Mouse (Mus musculus) ZHBTc4 (cell line): Measurements from ENCODE around the gene Lima1.
"Not testable (repeated sequence)": the region's sequence is repeated elsewhere in the genome, so short reads cannot be mapped to it uniquely, and the experiment has no call there.

Experiments used
- DNase-seq: peaks from one replicate; pipeline ENCODE4 v3.0.0-alpha.2; 2011; ENCODE audit warnings: low read depth, low spot score

Lima1 gene

DNA sequence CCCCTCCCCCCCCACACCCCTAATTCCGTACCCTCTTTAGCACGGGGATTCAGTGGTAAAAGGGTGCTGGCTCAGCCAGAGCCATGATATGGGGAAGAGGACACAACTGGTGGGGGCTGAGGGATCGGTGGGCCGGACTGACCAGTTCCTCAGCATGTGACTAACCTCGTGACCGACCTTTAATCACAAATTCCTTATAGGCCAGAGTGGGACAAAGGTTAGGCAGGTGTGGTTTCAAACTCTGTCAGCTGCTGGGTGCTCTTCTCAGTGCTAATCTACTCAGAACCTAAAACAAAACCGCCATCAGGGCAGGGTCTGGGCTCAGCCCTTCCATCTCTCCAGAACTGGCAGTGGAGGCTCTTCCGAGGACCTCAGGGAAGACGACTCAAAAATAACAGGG is 40.1 kb downstream of the Lima1 start:
- peak; percentile 55 for DNase-seq

DNA sequence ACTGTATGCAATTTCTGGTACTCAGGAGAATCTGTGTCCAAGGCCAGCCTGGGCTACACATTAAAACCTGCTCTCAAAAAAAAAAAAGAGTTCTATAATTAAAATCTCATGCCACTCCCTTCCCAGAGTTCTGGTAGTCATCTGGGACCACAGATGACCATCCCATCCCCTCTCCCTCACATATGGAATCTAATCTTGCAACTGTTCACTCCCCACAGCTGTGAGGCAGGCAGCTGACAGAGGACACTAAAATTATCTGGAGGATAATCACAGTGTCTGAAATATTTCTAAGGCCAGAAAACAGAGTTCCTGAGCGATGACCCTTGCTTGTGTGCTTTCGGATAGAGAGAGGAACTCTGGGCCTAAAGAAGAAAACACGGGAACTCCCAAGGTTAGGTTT is 40.6 kb downstream of the Lima1 start:
- DNase-seq = no peak

DNA sequence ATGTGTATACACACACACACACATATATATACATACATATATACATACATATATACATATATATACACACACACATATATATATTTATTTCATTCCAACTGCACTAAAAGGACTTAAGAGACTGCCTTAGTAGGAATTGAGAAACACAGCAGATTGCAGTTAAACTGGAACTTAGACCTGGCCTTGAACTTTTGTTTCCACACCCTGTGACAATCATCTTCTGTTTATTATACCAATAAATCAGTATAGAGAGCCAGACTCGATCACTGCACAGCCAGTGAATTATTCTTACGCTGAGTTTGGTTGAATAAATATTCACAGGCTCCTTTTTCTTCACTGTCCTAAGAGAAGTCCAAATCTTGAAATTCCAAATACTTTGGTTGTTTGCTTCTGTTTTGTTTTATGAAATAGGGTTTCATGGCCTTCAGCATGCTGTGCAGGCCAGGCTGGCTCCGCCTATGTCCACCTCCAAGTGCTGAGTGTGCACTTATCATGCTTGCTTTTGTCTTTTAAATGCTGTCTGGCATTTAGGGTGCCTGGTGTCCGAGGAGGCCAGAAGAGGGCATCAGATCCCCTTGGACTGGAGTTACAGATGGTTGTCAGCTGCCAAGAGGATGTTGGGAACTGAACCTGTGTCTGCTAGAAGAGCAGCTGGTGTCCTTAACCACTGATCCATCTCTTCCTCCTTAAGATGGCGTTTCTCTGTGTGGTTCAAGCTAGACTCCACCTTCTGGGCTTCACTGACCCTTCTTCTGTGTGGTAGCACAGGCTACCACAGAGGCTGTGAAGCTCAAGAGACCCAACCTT is 41.4 kb downstream of the Lima1 start:
- DNase-seq = no peak

DNA sequence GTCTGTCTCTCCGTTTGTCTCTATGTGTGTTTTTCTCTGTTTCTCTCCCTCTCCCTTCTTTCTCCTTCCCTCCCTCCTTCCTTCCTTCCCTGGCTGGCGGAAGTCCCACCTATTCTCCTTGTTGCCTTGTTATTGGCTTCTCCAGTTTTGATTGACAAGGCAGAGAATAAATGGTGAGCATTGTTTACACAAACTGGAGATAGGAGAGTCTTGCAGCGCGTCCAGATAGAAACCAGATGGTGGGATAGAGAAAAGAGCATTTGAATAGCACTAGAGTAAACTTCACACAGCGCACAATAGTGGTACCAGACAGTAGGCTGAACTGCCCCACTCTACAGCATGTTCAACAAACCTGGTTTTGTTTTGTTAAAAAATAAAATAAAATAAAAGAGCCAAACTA is 43.7 kb downstream of the Lima1 start:
- no peak for DNase-seq

DNA sequence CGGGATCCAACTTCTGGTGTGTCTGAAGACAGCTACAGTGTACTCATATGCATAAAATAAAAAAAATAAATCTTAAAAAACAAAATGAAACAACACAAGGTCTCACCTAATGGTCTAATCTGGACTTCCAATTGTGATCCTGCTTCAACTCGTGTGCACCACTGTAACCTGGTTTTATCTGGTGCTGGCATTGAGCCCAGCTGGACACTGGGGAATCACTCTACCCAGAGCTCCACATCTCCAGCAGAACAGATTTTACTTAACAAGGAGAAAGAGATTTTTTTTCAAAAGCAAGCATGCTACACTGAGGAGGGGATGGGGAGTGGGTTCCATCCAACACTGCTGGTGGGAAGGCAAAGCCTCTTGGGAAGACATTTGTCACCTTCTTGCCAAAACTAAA is 47.2 kb downstream of the Lima1 start:
- DNase-seq = no peak

DNA sequence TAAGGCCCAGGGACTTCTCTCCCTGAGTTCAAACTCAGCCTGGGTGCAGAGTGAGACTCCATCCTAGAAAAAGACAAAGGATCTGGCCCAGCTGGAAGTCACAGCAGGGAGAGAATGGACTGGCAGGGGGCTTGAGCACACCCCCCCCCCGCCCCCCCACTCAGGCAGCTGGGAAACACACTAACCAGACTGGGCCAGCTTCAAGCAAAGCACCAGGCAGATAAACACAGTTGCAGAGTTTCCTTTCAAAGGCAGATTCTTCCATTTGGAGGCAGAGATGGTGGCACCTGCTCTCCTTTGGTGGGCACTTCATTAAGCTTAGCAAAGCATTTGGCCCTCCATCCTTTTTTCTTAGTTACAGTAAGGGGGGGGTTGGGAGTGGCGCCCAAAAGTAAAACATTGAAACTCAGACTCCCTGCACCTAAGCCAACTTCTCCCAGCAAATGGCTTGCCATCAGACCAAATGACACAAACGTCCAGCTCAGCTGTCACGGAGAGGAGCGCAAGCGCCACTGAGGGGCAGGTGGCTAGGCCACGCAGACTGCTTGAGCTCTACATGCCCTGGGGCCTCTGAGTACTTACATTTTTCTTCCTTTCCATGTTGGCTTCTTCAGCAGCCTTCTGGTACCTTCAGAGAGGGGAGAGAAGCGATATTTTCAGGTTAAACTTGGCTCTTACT is 48.9 kb downstream of the Lima1 start:
- DNase-seq = no peak

DNA sequence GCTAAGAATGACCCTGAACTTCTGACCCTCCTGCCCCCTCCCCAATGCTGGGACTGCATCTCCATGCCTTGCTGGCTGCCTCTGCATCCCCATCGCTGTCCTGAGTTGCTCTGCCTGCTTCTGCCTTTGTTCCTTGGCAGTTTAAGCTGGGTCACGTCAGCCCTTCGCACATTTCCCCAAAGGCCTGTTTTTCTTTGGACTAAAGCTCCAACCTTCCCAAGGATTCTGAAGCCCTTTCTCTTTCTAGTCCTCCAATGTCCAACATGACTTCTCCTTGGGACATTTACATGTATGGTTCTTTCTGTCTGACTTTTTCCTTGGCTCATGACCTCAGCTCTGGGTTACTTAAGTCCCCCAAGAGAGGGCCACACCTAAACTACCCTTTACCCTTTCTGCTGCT is 50.0 kb downstream of the Lima1 start:
- DNase-seq = no peak

DNA sequence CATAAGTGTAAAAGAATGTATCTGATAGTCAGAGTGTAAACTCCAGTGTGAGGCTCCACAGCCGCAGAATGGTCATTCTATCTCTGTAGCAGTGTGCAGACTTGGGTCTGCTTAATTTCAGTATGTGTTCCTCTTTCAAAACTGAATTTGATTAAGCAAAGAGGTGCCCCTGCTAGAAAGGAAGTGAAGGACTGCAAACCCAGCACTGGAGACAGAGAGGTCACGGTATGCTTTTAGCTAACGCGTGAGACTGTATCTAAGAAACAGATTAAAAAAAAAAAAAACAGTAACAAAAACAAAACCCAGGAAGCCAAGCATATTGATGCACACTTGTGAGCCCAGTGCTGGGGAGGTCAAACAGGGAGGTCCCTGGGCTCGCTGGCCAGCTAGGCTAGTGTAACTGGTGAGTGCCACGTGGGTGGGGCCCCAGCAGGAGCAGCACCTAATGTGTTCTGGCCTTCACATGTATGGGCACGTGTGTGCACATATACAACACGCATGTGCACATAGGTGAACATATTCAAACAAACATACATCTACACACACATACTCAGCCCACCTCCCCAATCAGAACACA is 51.8 kb downstream of the Lima1 start:
- DNase-seq = no peak

DNA sequence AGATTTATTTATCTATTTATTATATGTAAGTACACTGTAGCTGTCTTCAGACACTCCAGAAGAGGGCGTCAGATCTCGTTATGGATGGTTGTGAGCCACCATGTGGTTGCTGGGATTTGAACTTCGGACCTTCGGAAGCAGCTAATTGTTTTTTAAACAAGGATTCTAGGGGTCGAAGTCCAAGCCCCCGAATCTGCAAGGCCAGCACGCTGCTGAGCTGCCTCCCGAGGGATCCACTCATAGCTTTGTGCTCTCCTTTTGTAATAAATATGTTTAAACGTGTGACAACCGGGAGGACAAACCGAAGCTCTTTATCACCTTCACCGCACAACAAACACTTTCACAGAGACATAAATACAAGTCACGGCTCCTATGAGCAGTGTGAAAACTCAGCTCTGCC is 52.8 kb downstream of the Lima1 start:
- DNase-seq = not testable (repeated sequence)

DNA sequence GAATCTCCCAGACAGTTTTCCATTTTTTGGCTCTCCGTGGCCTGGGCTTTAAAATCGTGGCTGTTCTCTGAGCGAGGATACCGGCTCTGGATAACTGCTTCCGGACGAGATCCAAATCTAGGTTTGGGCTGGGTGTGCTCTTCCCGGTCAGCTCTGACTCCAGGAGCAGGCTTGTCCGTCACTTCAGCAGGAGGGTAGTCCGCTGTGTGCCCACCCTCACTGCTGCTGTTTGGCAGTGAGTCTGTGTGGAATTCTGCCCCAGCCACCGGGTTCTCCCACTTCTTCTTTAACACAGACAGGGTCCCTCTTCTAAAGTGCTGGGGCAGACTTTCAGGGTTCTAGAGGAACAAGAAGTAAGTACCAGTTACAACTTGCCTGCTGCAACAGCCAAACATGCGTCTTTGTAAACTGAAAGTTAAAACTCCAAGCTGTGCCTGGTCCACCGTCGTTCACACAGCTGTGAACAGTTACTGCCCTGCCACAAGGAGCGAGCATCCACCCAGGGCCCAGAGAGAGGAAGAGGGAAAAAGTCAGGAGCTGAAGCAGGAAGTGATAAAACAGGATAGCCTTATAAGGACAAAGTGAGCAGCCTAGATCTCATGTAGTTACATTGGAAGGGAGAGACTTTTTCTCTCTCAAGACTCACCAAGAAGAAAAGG is 55.5 kb downstream of the Lima1 start:
- no peak for DNase-seq

DNA sequence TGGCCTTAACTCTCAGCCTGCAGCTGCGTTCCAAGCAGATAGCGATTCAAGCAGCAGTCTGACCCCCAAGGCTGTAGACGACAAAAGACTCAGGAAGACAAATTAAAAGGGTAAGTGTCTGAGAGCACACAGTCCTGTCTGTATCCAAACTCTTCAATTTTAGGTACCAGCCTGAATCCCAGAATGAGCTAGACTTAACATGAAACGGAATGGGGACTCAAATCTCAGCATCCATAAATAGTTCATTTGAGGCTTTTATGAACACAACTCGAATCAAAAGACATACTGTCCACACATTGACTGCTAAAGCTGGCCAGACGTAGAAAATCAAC is 56.2 kb downstream of the Lima1 start:
- DNase-seq = no peak

DNA sequence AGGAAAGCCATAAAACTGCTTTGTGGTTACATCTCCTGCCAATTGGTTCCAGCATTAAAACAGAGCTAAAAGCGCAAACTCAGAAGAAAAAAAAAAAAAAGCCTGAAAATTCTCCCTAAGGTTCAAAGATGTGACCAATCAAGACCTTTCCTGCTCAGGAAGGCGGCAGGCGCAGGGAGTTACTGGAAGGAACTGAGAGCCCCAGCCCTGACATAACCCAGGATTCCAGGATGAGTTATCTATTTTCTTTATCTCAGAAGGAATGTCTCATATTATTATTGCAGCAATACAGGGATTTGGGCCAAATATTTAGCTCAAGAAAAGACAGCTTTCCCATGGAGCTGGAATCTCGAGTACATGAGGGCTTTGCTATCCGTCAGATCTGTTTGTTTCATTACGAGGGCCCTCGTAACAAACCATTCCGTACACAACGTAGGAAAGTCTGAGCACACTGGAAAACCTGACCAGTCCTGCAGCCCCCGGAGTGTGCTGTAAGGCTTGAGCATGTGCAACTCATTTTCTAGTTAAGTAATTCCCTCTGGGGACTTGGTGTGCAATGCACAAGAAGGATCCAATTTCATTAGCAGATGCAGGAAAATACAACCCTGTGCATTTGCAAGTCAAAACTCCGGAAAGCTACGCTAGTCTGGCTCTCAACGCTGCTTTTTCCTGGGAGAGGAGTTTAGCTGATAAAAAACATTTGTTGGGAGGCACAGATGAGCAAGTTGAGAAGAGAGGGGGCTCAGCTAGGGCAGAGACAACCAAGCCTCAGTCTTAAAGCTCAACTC is 56.7 kb downstream of the Lima1 start:
- DNase-seq = no peak

DNA sequence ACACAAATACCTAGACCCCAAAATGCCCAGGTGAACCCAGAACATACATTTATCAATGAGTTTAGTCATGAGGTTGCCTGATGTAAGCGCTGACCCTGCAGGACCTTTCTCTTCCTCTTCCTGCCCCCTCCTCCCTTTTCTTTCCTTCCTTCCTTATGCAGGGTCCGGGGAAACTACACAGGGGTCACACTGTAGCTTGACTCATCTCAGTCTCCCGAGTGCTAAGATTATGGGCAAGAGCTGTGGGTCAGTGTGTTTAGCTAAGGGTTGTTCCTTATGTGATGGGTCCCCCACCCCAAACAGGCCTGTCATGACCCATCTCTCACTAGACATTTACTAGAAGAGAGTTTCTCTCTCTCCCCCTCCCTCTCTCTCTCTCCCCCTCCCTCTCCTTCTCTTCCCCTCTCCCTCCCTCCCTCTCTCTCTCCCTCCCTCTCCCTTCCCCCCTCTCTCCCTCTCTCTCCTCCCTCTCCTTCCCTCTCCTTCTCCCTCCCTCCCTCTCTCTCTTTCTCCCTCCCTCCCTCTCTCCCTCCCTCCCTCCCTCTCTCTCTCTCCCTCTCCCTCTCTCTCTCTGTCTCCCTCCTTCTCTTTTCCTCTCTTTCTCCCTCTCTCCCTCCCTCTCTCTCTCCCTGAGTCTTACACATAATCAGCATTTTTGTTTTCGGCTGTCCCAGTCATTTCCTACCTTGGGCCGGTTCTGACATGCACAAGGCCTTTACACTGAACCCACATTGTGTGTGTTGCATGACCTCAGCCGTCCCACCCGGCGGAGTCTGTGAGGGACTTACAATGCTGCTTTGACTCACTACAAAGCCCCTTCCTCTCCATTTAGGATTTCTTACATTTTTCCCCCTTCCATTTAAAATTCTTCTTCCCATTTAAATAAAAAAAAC is 57.7 kb downstream of the Lima1 start:
- no peak for DNase-seq

DNA sequence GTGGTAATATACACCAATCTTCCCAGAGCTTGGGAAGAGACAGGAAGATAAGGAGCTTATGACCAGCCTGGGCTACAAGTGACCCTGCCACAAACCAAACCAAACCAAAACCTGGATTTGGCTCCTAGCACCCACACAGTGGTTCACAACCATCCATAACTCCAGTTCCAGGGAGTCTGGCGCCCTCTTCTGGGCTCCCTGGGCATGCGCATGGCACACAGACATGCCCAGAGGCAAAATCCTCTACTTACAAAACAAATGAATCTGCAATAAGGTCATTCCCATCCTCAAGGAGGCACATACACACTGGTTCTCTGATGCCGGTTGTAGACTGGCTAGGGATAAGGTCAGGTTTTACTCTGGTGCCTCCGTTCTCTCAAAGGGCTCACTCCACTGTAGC is 59.3 kb downstream of the Lima1 start:
- peak; percentile 71 for DNase-seq

DNA sequence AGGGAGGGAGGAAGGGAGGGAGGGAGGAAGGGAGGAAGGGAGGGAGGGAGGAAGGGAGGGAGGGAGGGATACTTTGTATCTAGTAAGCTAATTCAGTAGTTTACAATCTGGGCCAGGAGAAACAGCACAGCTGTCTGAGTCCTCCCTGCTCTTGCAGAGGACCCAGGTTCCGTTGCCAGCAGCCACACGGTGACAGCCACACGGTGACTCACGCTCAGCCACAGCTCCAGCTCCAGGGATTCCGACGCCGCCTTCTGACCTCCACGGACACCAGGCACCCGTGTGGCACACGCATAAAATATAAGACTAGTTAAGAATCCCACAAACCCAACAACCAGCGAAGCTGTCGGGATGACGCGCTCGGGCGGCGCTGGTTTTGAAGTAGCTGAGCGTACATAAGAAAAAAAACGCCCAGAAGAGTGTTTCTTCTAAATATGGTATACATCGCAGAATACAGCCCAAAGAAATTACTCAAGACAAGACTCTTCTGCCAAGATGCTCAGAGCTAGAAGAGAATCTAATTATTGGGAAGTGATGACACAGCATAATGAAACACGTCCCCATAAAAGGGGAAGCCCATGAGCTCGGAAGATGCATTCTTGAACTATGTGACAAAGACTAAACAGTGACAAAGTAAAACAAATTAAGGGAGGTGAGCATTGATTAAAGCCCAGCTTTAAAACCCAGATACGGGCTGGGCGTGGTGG is 60.5 kb downstream of the Lima1 start:
- DNase-seq = no peak

DNA sequence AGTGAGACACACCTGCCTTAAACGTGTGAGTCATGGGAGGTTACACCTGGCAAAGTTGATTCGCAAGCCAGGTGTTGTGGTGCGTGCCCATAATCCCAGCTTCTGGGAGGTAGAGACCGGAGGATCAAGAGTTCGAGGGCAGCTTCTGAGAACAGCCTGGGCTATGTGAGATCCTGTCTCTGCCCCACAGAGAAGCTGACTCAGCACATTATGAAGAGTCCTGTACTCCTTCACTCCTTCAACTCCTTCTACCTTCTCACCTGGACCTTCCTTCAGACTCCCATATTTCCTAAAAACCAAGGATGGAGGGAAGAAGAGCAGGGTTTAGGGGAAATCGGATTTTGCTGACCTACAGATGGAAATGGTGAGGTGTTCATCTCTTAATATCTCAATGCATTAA is 61.6 kb downstream of the Lima1 start:
- no peak for DNase-seq

DNA sequence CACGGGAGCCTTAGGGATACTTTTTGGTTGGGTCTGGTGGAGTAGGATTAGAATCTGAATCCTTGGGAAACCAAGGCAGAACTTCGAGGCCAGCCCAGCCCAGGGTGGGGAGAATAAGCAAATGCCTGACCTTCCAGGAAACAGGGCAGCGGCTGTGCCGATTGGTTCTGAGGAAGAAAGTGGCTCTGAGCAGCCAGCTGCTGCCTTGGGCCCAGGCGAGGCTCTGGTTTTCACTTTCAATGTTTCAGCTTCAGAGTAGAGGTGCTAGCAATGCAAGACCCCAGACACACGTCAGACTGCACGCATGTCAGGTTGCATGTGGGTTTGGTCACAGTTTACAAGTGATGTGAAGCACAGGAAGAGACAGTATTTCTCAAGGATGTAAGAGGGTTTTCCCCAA is 63.2 kb downstream of the Lima1 start:
- peak; percentile 44 for DNase-seq

DNA sequence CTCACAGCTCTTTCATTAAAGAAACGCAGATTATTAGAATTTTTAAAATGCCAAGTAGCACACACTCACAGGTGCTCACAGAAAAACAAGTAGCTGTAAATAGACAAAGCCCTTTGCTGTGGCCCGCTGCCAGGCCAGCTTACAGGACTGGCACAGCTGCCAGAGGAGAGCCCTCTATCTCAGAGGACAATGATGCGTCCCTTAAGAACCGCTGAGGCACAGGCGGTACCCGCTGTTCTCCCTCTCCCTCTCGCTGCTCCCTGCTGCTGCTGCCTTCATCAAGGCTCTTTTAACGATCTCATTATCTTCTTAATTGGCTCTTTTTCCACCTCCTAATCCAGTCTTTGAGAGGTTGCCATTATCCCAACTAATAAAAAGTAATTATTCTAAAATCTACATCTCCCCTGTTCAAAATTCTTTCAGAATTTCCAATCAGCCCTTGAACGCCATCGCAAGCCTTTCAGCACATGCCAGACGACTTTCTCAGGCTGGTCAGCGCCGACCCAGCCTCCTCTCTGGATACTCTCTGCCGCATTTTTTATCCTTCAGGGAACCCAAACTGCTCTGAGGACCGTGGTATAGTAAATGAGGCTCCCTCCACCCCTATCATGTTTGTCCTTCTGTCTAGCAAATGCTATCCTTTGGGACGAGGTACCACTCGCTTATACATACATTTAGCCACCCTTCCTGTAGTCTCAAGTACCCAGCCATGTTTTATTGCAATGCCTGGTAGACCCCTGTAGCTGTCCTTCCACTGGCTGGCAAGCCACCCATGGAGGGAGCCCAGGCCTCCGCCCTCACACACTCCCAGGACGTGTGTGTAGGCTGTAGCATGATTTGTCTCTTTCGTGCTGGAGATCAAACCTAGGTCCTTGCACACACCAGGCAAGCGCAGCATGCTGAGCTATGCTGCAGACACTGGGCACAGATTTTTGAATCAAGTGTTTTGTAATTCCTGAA is 67.2 kb downstream of the Lima1 start:
- DNase-seq = no peak

DNA sequence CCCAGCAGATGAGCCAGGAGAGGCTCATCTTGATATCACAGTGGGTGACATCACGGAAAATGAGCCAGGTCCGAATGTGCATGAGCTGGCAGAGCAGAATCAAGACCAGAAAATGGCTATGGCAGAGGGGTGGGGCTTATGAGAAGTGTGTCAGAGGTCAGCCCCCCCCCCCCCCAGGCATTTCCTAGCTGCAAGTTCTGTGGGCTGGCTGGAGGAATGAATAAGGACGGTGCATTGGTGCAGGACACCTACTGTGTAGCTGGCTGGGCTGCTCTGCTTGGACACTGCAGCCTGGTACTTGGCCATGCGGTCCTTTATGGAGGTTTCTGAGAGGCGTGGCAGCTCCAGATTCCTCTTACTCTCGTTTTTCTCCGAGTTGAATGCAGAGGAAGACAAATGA is 69.1 kb downstream of the Lima1 start:
- DNase-seq = peak; percentile 73
